Mouse (Mus musculus) midbrain, embryonic 10.5 days (tissue): Measurements from ENCODE around the gene Il22ra1. TPM values are rescaled to one million over a fixed set of nuclear protein-coding genes. Genes with fewer than 3 reads are reported as not detected.

Experiments
- DNase-seq: peaks from one replicate; pipeline ENCODE4 v3.0.0-alpha.2; 2017; ENCODE audit warnings: low spot score
- H3K27ac ChIP-seq: fragments of 300-500 bp; sonication (generic); replicated peaks from 2 replicates; pipeline ENCODE4 v1.5.1; 2016; ENCODE audit warnings: mild to moderate bottlenecking
- H3K27me3 ChIP-seq: fragments of 300-500 bp; sonication (generic); 2 replicates; pipeline ENCODE4 v1.6.1; 2016; ENCODE audit warnings: low read depth, mild to moderate bottlenecking; ENCODE audit not compliant: poor library complexity, severe bottlenecking
- H3K36me3 ChIP-seq: fragments of 300-500 bp; sonication (generic); 2 replicates; pipeline ENCODE4 v1.6.1; 2016; ENCODE audit warnings: mild to moderate bottlenecking, moderate library complexity
- H3K4me1 ChIP-seq: fragments of 300-500 bp; sonication (generic); 2 replicates; pipeline ENCODE4 v1.6.1; 2016
- H3K4me3 ChIP-seq: fragments of 300-500 bp; sonication (generic); 2 replicates; pipeline ENCODE4 v1.5.1; 2016; ENCODE audit warnings: mild to moderate bottlenecking, moderate library complexity
- H3K9me3 ChIP-seq: fragments of 300-500 bp; sonication (generic); replicated peaks from 2 replicates; pipeline ENCODE4 v1.6.1; 2016; ENCODE audit warnings: mild to moderate bottlenecking
- WGBS: fragments of 180-500 bp; shearing (Covaris S2); methylation state at CpG from one replicate; pipeline ENCODE4 v1.1.7; 2016; 5-methylcytosine and 5-hydroxymethylcytosine counted together
- polyA plus RNA-seq: library from polyadenylated mRNA; unstranded; fragments of >200 nt; fragmentation: Nextera tagmentation; extraction: Ambion mirVana; gene quantifications from 2 replicates; pipeline ENCODE4 v1.2.1, GENCODE M21; 2016

Il22ra1 gene
- polyA plus RNA-seq = not detected in 2 replicates

- DNase-seq = no peak
- WGBS = 60% methylated on average over 14 of the region's 14 CpGs
- H3K4me1 ChIP-seq = peaks cover 5% of the 10 kb centered on the region
- H3K27me3 ChIP-seq = peaks cover 5% of the 10 kb centered on the region; the same call in 1 of the 2 replicates
- H3K4me3 ChIP-seq = no peak within 1 kb of the TSS
- no peaks in the 10 kb centered on the region for H3K9me3 ChIP-seq
- H3K36me3 ChIP-seq = no peaks in the 10 kb centered on the region
- no peak within 1 kb of the TSS for H3K27ac ChIP-seq
These were observed at the start of gene Il22ra1 for GRCm38 (mm10) chr4:135727817-135728216. TSS of gene Il22ra1 (plus strand) at chr4:135728172.

DNA sequence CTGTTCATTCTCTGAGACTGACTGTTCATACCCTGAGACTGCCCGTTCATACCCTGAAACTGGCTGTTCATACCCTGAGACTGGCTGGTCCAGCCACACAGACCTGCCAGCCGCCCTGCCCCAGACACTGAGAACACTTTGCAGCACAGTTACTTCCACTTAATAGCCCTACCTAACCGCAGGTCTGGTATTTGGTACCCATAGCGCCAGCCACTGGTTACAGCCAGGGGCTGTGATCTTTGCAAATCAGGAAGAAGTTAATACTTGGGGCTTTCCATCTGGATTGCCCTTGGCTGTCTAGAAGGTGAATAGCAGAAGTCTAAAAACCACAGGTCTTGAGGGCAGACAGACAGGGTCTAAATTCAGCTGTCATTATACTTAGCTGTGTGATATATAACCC, 48.7 kb upstream of the Il22ra1 start:
- no peak for DNase-seq

GRCm38 (mm10) chr4:135681789-135682188, 46.2 kb upstream of the Il22ra1 start:
- 82% methylated on average over 5 of the region's 5 CpGs for WGBS
- DNase-seq = no peak

More for the DNA sequence above, 48.7 kb upstream of the Il22ra1 start:
- H3K36me3 ChIP-seq = no peaks in the 10 kb centered on the region
- no peaks in the 10 kb centered on the region for H3K9me3 ChIP-seq
- no peak overlapping the region for H3K27ac ChIP-seq
- H3K4me3 ChIP-seq = no peak overlapping the region
- peaks cover 15% of the 10 kb centered on the region for H3K4me1 ChIP-seq
- 80% methylated on average over 4 of the region's 4 CpGs for WGBS
- peaks cover 21% of the 10 kb centered on the region for H3K27me3 ChIP-seq

DNA sequence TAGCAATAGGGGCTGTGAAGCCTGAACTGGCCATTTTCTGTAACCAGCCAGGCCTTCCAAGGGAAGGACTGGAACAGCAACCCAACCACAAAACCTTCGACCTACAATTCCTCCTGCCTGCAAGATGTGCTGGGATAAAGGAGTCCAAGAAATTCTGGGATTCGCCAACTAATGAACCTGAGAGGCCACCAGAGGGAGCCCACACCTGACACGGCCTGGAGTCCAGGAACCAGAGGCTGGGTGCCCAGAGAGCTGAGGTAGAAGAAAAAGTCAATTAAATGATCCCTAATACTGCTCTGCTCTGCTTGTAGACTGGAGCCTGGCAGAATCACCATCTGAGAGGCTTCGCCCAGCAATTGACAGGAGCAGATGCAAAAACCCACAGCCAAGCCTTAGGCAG, 44.4 kb upstream of the Il22ra1 start:
- no peak overlapping the region for H3K27ac ChIP-seq
- H3K36me3 ChIP-seq = no peaks in the 10 kb centered on the region
- H3K27me3 ChIP-seq = peaks cover 60% of the 10 kb centered on the region
- H3K4me3 ChIP-seq = no peak overlapping the region
- WGBS = 21% methylated on average over 4 of the region's 4 CpGs
- no peak for DNase-seq
- H3K4me1 ChIP-seq = peaks cover 20% of the 10 kb centered on the region
- H3K9me3 ChIP-seq = no peaks in the 10 kb centered on the region

More at GRCm38 (mm10) chr4:135681789-135682188, 46.2 kb upstream of the Il22ra1 start:
- H3K27me3 ChIP-seq = peaks cover 43% of the 10 kb centered on the region
- no peaks in the 10 kb centered on the region for H3K9me3 ChIP-seq
- no peaks in the 10 kb centered on the region for H3K36me3 ChIP-seq
- H3K4me1 ChIP-seq = peaks cover 18% of the 10 kb centered on the region
- no peak overlapping the region for H3K4me3 ChIP-seq
- H3K27ac ChIP-seq = no peak overlapping the region

- 38% methylated on average over 3 of the region's 3 CpGs for WGBS
- peaks cover 72% of the 10 kb centered on the region for H3K27me3 ChIP-seq
- H3K4me3 ChIP-seq = no peak overlapping the region
- peaks cover 20% of the 10 kb centered on the region for H3K4me1 ChIP-seq
- no peaks in the 10 kb centered on the region for H3K36me3 ChIP-seq
- H3K9me3 ChIP-seq = no peaks in the 10 kb centered on the region
- no peak for DNase-seq
- H3K27ac ChIP-seq = no peak overlapping the region
These were observed 43.2 kb upstream of the Il22ra1 start for GRCm38 (mm10) chr4:135684731-135685130.

DNA sequence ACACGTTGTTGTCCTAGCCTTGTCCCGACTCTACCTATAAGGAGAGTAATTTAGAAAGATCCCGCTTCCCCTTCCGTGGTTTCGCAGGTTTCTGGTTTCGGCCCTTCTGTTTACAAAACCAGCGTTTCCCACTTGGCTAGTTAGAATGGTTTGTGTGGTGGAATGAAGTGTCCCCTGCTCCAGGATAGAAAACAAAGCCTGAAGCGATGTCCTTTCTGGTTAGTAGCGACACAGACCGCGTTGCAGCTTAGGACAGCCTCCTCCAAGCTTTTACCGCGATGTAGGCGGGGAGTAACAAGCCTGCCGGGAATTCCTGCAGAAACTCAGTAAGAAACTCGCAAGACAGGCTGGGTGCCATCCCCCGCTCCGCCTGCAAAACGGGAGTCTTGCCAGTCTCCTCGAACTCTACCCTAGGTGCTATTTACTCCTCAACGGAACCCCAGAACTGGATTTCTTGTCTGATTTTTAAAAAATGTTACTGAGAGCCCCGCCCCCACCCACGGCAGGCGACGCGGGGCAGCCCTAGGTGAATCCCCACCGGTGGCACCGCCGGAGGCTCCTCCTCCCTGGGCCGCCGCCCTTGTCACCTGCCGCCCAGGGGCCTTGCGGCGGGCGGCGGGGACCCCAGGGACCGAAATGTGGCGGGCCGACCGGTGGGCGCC, 41.9 kb upstream of the Il22ra1 start, which contains the start of gene Ifnlr1:
Gene Ifnlr1 (plus strand): TSS at position 382 of the 662 bp plus-strand sequence.
- 2% methylated on average over 41 of the region's 41 CpGs for WGBS
- Histone ChIP-seq H3K36me3 (no peaks in the 10 kb centered on the region), H3K27ac (no peak within 1 kb of the TSS; the same call in 1 of the 2 replicates), H3K4me1 (peaks cover 14% of the 10 kb centered on the region), H3K27me3 (peaks cover 73% of the 10 kb centered on the region), H3K9me3 (no peaks in the 10 kb centered on the region), H3K4me3 (peak within 1 kb of the TSS; percentile 63)
- peak; percentile 59 for DNase-seq

GRCm38 (mm10) chr4:135686568-135686953, 41.4 kb upstream of the Il22ra1 start:
- H3K9me3 ChIP-seq = no peaks in the 10 kb centered on the region
- H3K4me3 ChIP-seq = peak overlapping the region; percentile 63
- H3K36me3 ChIP-seq = no peaks in the 10 kb centered on the region
- WGBS = 2% methylated on average over 21 of the region's 21 CpGs
- peaks cover 14% of the 10 kb centered on the region for H3K4me1 ChIP-seq
- DNase-seq = peak; percentile 39
- H3K27me3 ChIP-seq = peaks cover 73% of the 10 kb centered on the region
- H3K27ac ChIP-seq = no peak overlapping the region; the same call in 1 of the 2 replicates

DNA sequence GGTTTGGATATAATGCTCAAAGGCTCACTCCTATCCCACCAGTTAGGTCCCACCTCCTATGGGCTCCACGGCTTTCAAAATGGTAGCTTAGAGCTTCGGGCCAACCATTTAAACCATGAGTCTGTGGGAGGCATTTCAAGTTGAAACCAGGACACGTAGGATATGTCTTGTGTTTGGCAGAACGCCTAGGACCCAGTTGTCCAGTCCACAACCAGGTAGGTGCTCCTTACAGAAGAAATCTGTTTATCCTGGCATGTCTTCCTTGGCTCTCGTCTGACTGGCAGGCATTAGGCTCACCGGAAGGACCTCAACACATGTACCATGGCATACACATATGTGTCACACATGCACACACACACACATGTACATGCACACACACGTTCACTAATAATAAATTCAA, 38.2 kb upstream of the Il22ra1 start:
- Histone ChIP-seq H3K4me1 (peaks cover 14% of the 10 kb centered on the region), H3K9me3 (no peaks in the 10 kb centered on the region), H3K4me3 (no peak overlapping the region), H3K27ac (no peak overlapping the region), H3K27me3 (peaks cover 56% of the 10 kb centered on the region), H3K36me3 (no peaks in the 10 kb centered on the region)
- WGBS = 88% methylated on average over 7 of the region's 7 CpGs
- no peak for DNase-seq

- H3K4me1 ChIP-seq = peaks cover 14% of the 10 kb centered on the region
- H3K27me3 ChIP-seq = peaks cover 51% of the 10 kb centered on the region
- H3K9me3 ChIP-seq = no peaks in the 10 kb centered on the region
- no peak for DNase-seq
- no peak overlapping the region for H3K27ac ChIP-seq
- H3K36me3 ChIP-seq = no peaks in the 10 kb centered on the region
- WGBS = 85% methylated on average over 11 of the region's 11 CpGs
- H3K4me3 ChIP-seq = no peak overlapping the region
These were observed 37.7 kb upstream of the Il22ra1 start for GRCm38 (mm10) chr4:135690241-135690640.

GRCm38 (mm10) chr4:135692916-135693315, 35.1 kb upstream of the Il22ra1 start:
- DNase-seq = no peak
- Histone ChIP-seq H3K27ac (no peak overlapping the region), H3K36me3 (no peaks in the 10 kb centered on the region), H3K9me3 (peaks cover 6% of the 10 kb centered on the region; the same call in 1 of the 2 replicates), H3K4me1 (no peaks in the 10 kb centered on the region), H3K4me3 (no peak overlapping the region), H3K27me3 (peaks cover 25% of the 10 kb centered on the region)
- WGBS = 89% methylated on average over 4 of the region's 4 CpGs

DNA sequence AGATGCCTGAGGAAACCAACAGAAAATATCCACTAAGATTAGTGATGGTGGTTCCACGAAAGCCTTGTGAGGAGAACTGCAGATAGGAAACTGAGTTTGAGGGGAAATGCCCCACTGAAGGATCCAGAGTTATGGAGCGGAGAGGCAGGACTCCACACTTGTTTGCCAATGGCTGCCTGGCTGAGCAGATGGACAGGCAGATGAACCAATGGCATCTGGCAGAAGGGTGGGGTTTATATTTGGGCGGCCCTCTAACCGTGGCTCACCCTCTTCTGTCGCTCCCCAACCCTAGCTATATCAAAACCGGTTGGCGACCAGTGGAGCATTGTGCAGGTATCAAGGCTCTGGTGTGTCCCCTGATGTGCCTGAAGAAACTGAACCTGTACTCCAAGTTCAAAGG, 29.5 kb upstream of the Il22ra1 start:
- DNase-seq = no peak
- 82% methylated on average over 7 of the region's 7 CpGs for WGBS
- no peak overlapping the region for H3K27ac ChIP-seq
- no peak overlapping the region for H3K4me3 ChIP-seq
- H3K36me3 ChIP-seq = no peaks in the 10 kb centered on the region
- no peaks in the 10 kb centered on the region for H3K27me3 ChIP-seq
- H3K4me1 ChIP-seq = peaks cover 4% of the 10 kb centered on the region; the same call in 1 of the 2 replicates
- peaks cover 11% of the 10 kb centered on the region; the same call in 1 of the 2 replicates for H3K9me3 ChIP-seq

GRCm38 (mm10) chr4:135703497-135703896, 24.5 kb upstream of the Il22ra1 start:
- Histone ChIP-seq H3K9me3 (no peaks in the 10 kb centered on the region), H3K27me3 (no peaks in the 10 kb centered on the region), H3K4me1 (peaks cover 18% of the 10 kb centered on the region), H3K27ac (no peak overlapping the region), H3K4me3 (no peak overlapping the region), H3K36me3 (no peaks in the 10 kb centered on the region)
- WGBS = 82% methylated on average over 13 of the region's 13 CpGs
- DNase-seq = no peak

DNA sequence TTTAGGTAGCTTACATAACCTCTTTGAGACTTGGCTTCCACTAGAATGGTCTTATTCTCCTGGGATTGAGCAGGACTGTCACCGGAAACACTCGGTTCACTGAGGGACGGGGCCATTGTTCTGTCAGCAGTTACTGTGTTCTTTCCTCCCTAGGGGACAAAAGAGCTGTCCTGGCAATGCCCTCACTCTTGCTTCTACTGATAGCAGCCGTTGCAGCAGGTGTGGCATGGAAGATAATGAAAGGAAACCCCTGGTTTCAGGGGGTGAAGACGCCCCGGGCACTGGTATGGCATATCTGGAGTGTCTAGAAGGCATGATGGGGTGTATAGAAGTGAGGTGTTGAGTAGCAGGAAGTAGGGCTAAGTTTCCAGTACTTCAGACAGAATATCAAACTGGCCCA, 24.0 kb upstream of the Il22ra1 start:
- Histone ChIP-seq H3K27ac (no peak overlapping the region), H3K9me3 (no peaks in the 10 kb centered on the region), H3K36me3 (no peaks in the 10 kb centered on the region), H3K4me1 (peaks cover 20% of the 10 kb centered on the region), H3K27me3 (no peaks in the 10 kb centered on the region), H3K4me3 (no peak overlapping the region)
- 50% methylated on average over 6 of the region's 6 CpGs for WGBS
- DNase-seq = no peak
